ENCODE assay signal across 24 mouse cellular contexts in the genomic region with DNA sequence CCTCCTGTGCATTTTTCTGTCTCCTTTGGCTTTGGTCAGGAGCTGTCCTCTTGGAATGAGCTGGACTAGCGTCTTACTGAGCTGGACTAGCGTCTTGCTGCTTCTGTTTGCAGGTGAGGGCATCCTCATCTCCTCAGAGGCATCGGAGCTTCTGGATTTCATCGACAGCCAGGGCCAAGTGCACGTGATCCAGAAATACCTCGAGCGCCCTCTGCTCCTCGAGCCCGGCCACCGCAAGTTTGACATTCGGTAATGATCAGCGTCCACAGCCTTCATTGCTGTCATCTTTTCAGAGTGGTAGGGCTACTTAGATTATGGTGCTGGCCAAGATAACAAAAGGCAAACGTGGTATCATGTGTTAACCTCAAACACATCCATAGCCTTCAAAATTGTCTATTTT. TPM values are rescaled to one million over a fixed set of nuclear protein-coding genes. Genes with fewer than 3 reads are reported as not detected.
DNase-seq lines count a peak whose midpoint lies in the region; ATAC-seq and TF ChIP-seq lines count a peak whose summit lies in the region.
"Had no signal": no experiment of that assay in that cellular context is flagged by ENCODE, and none has a peak within 500 bp of the region (broad histone marks: within the 10 kb centered on the region; RNA-seq: fewer than 3 reads in every experiment).

No protein-coding gene starts in this region.

- no peak for TF ChIP-seq EP300 in liver, postnatal 0 days (IDR thresholded peaks at IDR 0.05; ENCODE audit: low read depth)
- no peak for TF ChIP-seq EP300 in CH12.LX (IDR thresholded peaks at IDR 0.05; ENCODE audit: low read length)

- ATAC-seq in hindbrain, postnatal 0 days: no peak
- no peak for ATAC-seq in hindbrain, embryonic 14.5 days (ENCODE audit: low FRiP score)
- no peak for ATAC-seq in liver, postnatal 0 days
- no peak for ATAC-seq in megakaryocyte, adult 5-6 weeks (ENCODE audit: poor library complexity, severe bottlenecking)
- ATAC-seq: CD4-positive, CD25-positive, alpha-beta regulatory T cell, adult 4 months; forebrain, embryonic 14.5 days; midbrain, embryonic 15.5 days had no signal

- no peak overlapping the region for H3K9ac ChIP-seq in hindbrain, postnatal 0 days (replicated peaks; ENCODE audit: low read length)
- H3K9ac ChIP-seq in hindbrain, embryonic 14.5 days: no peak overlapping the region
- no peak overlapping the region for H3K9ac ChIP-seq in liver, postnatal 0 days (replicated peaks)
- no peak overlapping the region for H3K9ac ChIP-seq in CH12.LX (ENCODE audit: insufficient read depth, low read depth)
- H3K9ac ChIP-seq: embryonic facial prominence, embryonic 13.5 days; midbrain, embryonic 15.5 days; neural tube, embryonic 15.5 days had no signal

- H3K9me3 ChIP-seq in hindbrain, postnatal 0 days (ENCODE audit: low read length): no peaks in the 10 kb centered on the region
- H3K9me3 ChIP-seq in hindbrain, embryonic 14.5 days (ENCODE audit: control insufficient read depth, low read length): no peaks in the 10 kb centered on the region
- no peaks in the 10 kb centered on the region for H3K9me3 ChIP-seq in liver, postnatal 0 days (ENCODE audit: low read length)
- H3K9me3 ChIP-seq in CH12.LX (replicated peaks; ENCODE audit: low read length): peaks cover 7% of the 10 kb centered on the region
- H3K9me3 ChIP-seq: embryonic facial prominence, embryonic 13.5 days; midbrain, embryonic 15.5 days; neural tube, embryonic 15.5 days had no signal

- 72% methylated on average over 13 of the region's 13 CpGs for whole genome bisulfite sequencing in hindbrain, postnatal 0 days
- WGBS in hindbrain, embryonic 14.5 days: 69% methylated on average over 13 of the region's 13 CpGs
- 61% methylated on average over 13 of the region's 13 CpGs for WGBS in liver, postnatal 0 days (ENCODE audit: insufficient replicate concordance)

- H3K4me1 ChIP-seq in hindbrain, postnatal 0 days (ENCODE audit: insufficient read depth, low read length): no peaks in the 10 kb centered on the region
- H3K4me1 ChIP-seq in hindbrain, embryonic 14.5 days (replicated peaks; ENCODE audit: control insufficient read depth, insufficient read depth, low read length): no peaks in the 10 kb centered on the region
- no peaks in the 10 kb centered on the region for H3K4me1 ChIP-seq in liver, postnatal 0 days (ENCODE audit: insufficient read depth)
- no peaks in the 10 kb centered on the region for H3K4me1 ChIP-seq in CH12.LX (ENCODE audit: control insufficient read depth in 1 of 2, insufficient read depth in 2 of 2)
- H3K4me1 ChIP-seq: embryonic facial prominence, embryonic 13.5 days; midbrain, embryonic 15.5 days; neural tube, embryonic 15.5 days had no signal

- H3K36me3 ChIP-seq in hindbrain, postnatal 0 days (ENCODE audit: insufficient read depth, low read length): peaks cover 48% of the 10 kb centered on the region
- H3K36me3 ChIP-seq in hindbrain, embryonic 14.5 days (replicated peaks; ENCODE audit: control insufficient read depth, insufficient read depth): peaks cover 90% of the 10 kb centered on the region
- 0 out of 2 replicates have a peak, but pooled peaks cover 4% of the 10 kb centered on the region for H3K36me3 ChIP-seq in liver, postnatal 0 days (replicated peaks; ENCODE audit: insufficient read depth, low read length)
- H3K36me3 ChIP-seq in CH12.LX (replicated peaks in 1 of 2; ENCODE audit: control insufficient read depth in 1 of 2, insufficient read depth in 1 of 2, low read length in 1 of 2): peaks cover 0 to 8% of the 10 kb centered on the region in 2 experiments

- H3K4me3 ChIP-seq in hindbrain, postnatal 0 days (ENCODE audit: low read length): no peak overlapping the region
- no peak overlapping the region for H3K4me3 ChIP-seq in hindbrain, embryonic 14.5 days (replicated peaks; ENCODE audit: low read length)
- no peak overlapping the region for H3K4me3 ChIP-seq in liver, postnatal 0 days (ENCODE audit: low read depth, low read length)
- no peak overlapping the region for H3K4me3 ChIP-seq in CH12.LX (replicated peaks in 1 of 3; ENCODE audit: low read depth in 2 of 3, low read length in 2 of 3, poor library complexity in 1 of 3)
- H3K4me3 ChIP-seq: embryonic facial prominence, embryonic 13.5 days; megakaryocyte, embryonic 14.5 days; midbrain, embryonic 15.5 days; neural tube, embryonic 15.5 days had no signal

- in situ Hi-C loops in CH12.LX (cut with MboI; ENCODE audit: low pct_ligation_motif_present, low pct_unique_long_range_greater_than_20kb, low sequenced_read_pairs): no loop called here

- H3K27ac ChIP-seq in hindbrain, postnatal 0 days: no peak overlapping the region
- no peak overlapping the region for H3K27ac ChIP-seq in hindbrain, embryonic 14.5 days
- no peak overlapping the region for H3K27ac ChIP-seq in liver, postnatal 0 days (ENCODE audit: low read depth)
- no peak overlapping the region for H3K27ac ChIP-seq in CH12.LX (ENCODE audit: insufficient read depth, low read depth)
- H3K27ac ChIP-seq: embryonic facial prominence, embryonic 13.5 days; midbrain, embryonic 15.5 days; neural tube, embryonic 15.5 days had no signal

- H3K27me3 ChIP-seq in hindbrain, postnatal 0 days (ENCODE audit: insufficient read depth, low read length): no peaks in the 10 kb centered on the region
- H3K27me3 ChIP-seq in hindbrain, embryonic 14.5 days (ENCODE audit: control insufficient read depth, insufficient read depth, low read length): no peaks in the 10 kb centered on the region
- no peaks in the 10 kb centered on the region for H3K27me3 ChIP-seq in liver, postnatal 0 days (ENCODE audit: insufficient read depth, low read length)
- H3K27me3 ChIP-seq in CH12.LX (replicated peaks): no peaks in the 10 kb centered on the region
- H3K27me3 ChIP-seq: embryonic facial prominence, embryonic 13.5 days; megakaryocyte, embryonic 14.5 days; midbrain, embryonic 15.5 days; neural tube, embryonic 15.5 days had no signal

- DNase-seq in cerebellum, postnatal 14 days: peak; percentile 31 to 50
- DNase-seq in cerebellum, postnatal 36 days: no peak
- no peak for DNase-seq in hindbrain, postnatal 0 days (ENCODE audit: low spot score)
- no peak for DNase-seq in hindbrain, embryonic 14.5 days (ENCODE audit: low spot score)
- no peak for DNase-seq in liver, postnatal 0 days
- no peak for DNase-seq in liver
- no peak for DNase-seq in CH12.LX (ENCODE audit: extremely low read depth)
- DNase-seq: cerebellum, adult 18-20 months; gastrocnemius, postnatal 14 days; right cerebral cortex, postnatal 14 days; spleen, adult 18-20 months; thymus, adult 2 months had no signal

- dilution Hi-C loops in CH12.LX (cut with MboI; ENCODE audit: extremely low pct_ligation_motif_present, extremely low pct_unique_long_range_greater_than_20kb, low sequenced_read_pairs): no loop called here

- TF ChIP-seq POLR2A in CH12.LX (IDR thresholded peaks at IDR 0.05; ENCODE audit: low read depth, low read length): no peak

- no peak for TF ChIP-seq RAD21 in CH12.LX (IDR thresholded peaks at IDR 0.05; ENCODE audit: low read depth, low read length)

- H3K79me2 ChIP-seq in CH12.LX (replicated peaks; ENCODE audit: control insufficient read depth, extremely low read depth, insufficient read depth, poor library complexity, severe bottlenecking): no peaks in the 10 kb centered on the region

- no peak overlapping the region for H3K4me2 ChIP-seq in hindbrain, postnatal 0 days (ENCODE audit: low read depth, low read length)
- no peak overlapping the region for H3K4me2 ChIP-seq in hindbrain, embryonic 14.5 days (replicated peaks)
- no peak overlapping the region for H3K4me2 ChIP-seq in liver, postnatal 0 days (ENCODE audit: low read depth, low read length)
- H3K4me2 ChIP-seq in CH12.LX (ENCODE audit: insufficient read depth, low read depth, poor library complexity, severe bottlenecking): no peak overlapping the region
- H3K4me2 ChIP-seq: embryonic facial prominence, embryonic 13.5 days; heart, embryonic 11.5 days; midbrain, embryonic 15.5 days; neural tube, embryonic 15.5 days had no signal

- TF ChIP-seq CTCF in hindbrain, postnatal 0 days (IDR thresholded peaks at IDR 0.05; ENCODE audit: low read depth): peak; percentile 17; the same call in 1 of the 2 replicates
- peak; percentile 8; the same call in 1 of the 2 replicates for TF ChIP-seq CTCF in liver, postnatal 0 days (IDR thresholded peaks at IDR 0.05; ENCODE audit: low read depth)
- TF ChIP-seq CTCF in CH12.LX (conservative IDR thresholded peaks at IDR 0.05 in 1 of 2, IDR thresholded peaks at IDR 0.05 in 1 of 2; ENCODE audit: low read depth in 2 of 2, low read length in 2 of 2): peak in 1 of 2 experiments; percentile 24; a peak in 2 of 4 replicates

RNA-seq across cellular contexts. Expression of a gene that starts 15.4 kb away (rescaled TPM):
- 57.7 and 60.9 TPM in 2 replicates for total RNA-seq in hindbrain, postnatal 0 days (2014; rRNA removed)
- polyA plus RNA-seq in hindbrain, postnatal 0 days (2015; fragmentation: Nextera tagmentation; extraction: Ambion mirVana): 34.1 and 35.9 TPM in 2 replicates
- 40.4 and 42.6 TPM in 2 replicates for polyA plus RNA-seq in hindbrain, embryonic 14.5 days (2014; fragmentation: Nextera tagmentation; extraction: Ambion mirVana)
- 1.2 and 1.9 TPM in 2 replicates for polyA plus RNA-seq in liver, postnatal 0 days (2015; fragmentation: Nextera tagmentation; extraction: Ambion mirVana)
- total RNA-seq in CH12.LX (2012; rRNA removed) (1.6 and 1.8 TPM in 2 replicates), CH12.LX (2014; rRNA removed) (2.7 and 3.1 TPM in 2 replicates)
- 2.9 and 4.0 TPM in 2 replicates for polyA plus RNA-seq in CH12.LX (2012; ENCODE audit: insufficient read length, low read depth)
- 2.6 and 3.3 TPM in 2 replicates for total RNA-seq in megakaryocyte, adult 5-6 weeks (2015)
- 3.0 and 3.6 TPM in 2 replicates for total RNA-seq in megakaryocyte, adult 5-6 weeks (2017)

RNA-seq across cellular contexts. Expression of a gene that starts 19.7 kb away (rescaled TPM):
- total RNA-seq in hindbrain, postnatal 0 days (2014; rRNA removed): 20.9 and 21.8 TPM in 2 replicates
- polyA plus RNA-seq in hindbrain, postnatal 0 days (2015; fragmentation: Nextera tagmentation; extraction: Ambion mirVana): 10.5 and 11.3 TPM in 2 replicates
- 9.6 and 12.1 TPM in 2 replicates for polyA plus RNA-seq in hindbrain, embryonic 14.5 days (2014; fragmentation: Nextera tagmentation; extraction: Ambion mirVana)
- 6.5 and 7.1 TPM in 2 replicates for polyA plus RNA-seq in liver, postnatal 0 days (2015; fragmentation: Nextera tagmentation; extraction: Ambion mirVana)
- total RNA-seq in CH12.LX (2012; rRNA removed) (68.0 and 86.7 TPM in 2 replicates), CH12.LX (2014; rRNA removed) (70.5 and 70.9 TPM in 2 replicates)
- polyA plus RNA-seq in CH12.LX (2012; ENCODE audit: insufficient read length, low read depth): 74.2 and 83.1 TPM in 2 replicates
- total RNA-seq in megakaryocyte, adult 5-6 weeks (2015): 2.6 and 3.3 TPM in 2 replicates
- total RNA-seq in megakaryocyte, adult 5-6 weeks (2017): 7.1 and 11.7 TPM in 2 replicates

RNA-seq across cellular contexts. Expression of a gene that starts 33.1 kb away (rescaled TPM):
- total RNA-seq in hindbrain, postnatal 0 days (2014; rRNA removed): 1.5 TPM in 2 replicates
- polyA plus RNA-seq in hindbrain, postnatal 0 days (2015; fragmentation: Nextera tagmentation; extraction: Ambion mirVana): 0.71 and 0.86 TPM in 2 replicates
- 0.79 and 0.90 TPM in 2 replicates for polyA plus RNA-seq in hindbrain, embryonic 14.5 days (2014; fragmentation: Nextera tagmentation; extraction: Ambion mirVana)
- polyA plus RNA-seq in liver, postnatal 0 days (2015; fragmentation: Nextera tagmentation; extraction: Ambion mirVana): not detected in 2 replicates
- not detected in 2 replicates for total RNA-seq in CH12.LX (2012; rRNA removed)
- not detected in 2 replicates for total RNA-seq in CH12.LX (2014; rRNA removed)
- polyA plus RNA-seq in CH12.LX (2012; ENCODE audit: insufficient read length, low read depth): 0.06 TPM in 1 of 2 replicates, not detected in the other
- total RNA-seq in megakaryocyte, adult 5-6 weeks (2015): not detected in 2 replicates
- 0.04 and 0.16 TPM in 2 replicates for total RNA-seq in megakaryocyte, adult 5-6 weeks (2017)
- total RNA-seq: hematopoietic stem cell, adult 5-6 weeks had no signal
- polyA plus RNA-seq: CD4-positive, CD25-positive, alpha-beta regulatory T cell, adult 4 months; heart, embryonic 11.5 days; kidney, embryonic 14.5 days; limb, embryonic 11.5 days; liver, embryonic 16.5 days had no signal

RNA-seq across cellular contexts. Expression of a gene that starts 48.4 kb away (rescaled TPM):
- total RNA-seq in hindbrain, postnatal 0 days (2014; rRNA removed): 20.3 and 27.5 TPM in 2 replicates
- 19.1 and 19.8 TPM in 2 replicates for polyA plus RNA-seq in hindbrain, postnatal 0 days (2015; fragmentation: Nextera tagmentation; extraction: Ambion mirVana)
- polyA plus RNA-seq in hindbrain, embryonic 14.5 days (2014; fragmentation: Nextera tagmentation; extraction: Ambion mirVana): 22.4 and 24.3 TPM in 2 replicates
- polyA plus RNA-seq in liver, postnatal 0 days (2015; fragmentation: Nextera tagmentation; extraction: Ambion mirVana): 12.8 and 13.0 TPM in 2 replicates
- 14.3 and 24.1 TPM in 2 replicates for total RNA-seq in CH12.LX (2012; rRNA removed)
- total RNA-seq in CH12.LX (2014; rRNA removed): 20.5 and 23.4 TPM in 2 replicates
- polyA plus RNA-seq in CH12.LX (2012; ENCODE audit: insufficient read length, low read depth): 17.8 and 20.8 TPM in 2 replicates
- 11.9 and 13.0 TPM in 2 replicates for total RNA-seq in megakaryocyte, adult 5-6 weeks (2015)
- 9.4 and 11.9 TPM in 2 replicates for total RNA-seq in megakaryocyte, adult 5-6 weeks (2017)

Comparison
In these comparisons a context has a peak if more than half of its experiments do, and no peak if none do; other contexts are left out.
1. DNase-seq: peak in cerebellum, postnatal 14 days (2 of 2); none in cerebellum, postnatal 36 days (0 of 2), hindbrain, postnatal 0 days (single experiment), hindbrain, embryonic 14.5 days (single experiment), liver, postnatal 0 days (single experiment), liver (single experiment) and CH12.LX (single experiment).